Mouse (Mus musculus) lung, embryonic 16.5 days (tissue): ENCODE results near the gene Pdxdc1. TPM values are rescaled to one million over a fixed set of nuclear protein-coding genes. Genes with fewer than 3 reads are reported as not detected.
"Not testable (repeated sequence)": the region's sequence is repeated elsewhere in the genome, so short reads cannot be mapped to it uniquely, and the experiment has no call there.

Experiments
- ATAC-seq: fragments of 200-750 bp; cut with Nextera tagmentation; 2 replicates; pipeline ENCODE4 v1.8.0; 2017; ENCODE audit warnings: low read depth, mild to moderate bottlenecking, moderate library complexity
- H3K27ac ChIP-seq: fragments of 300-500 bp; sonication (generic); 2 replicates; pipeline ENCODE4 v1.5.1; 2014; ENCODE audit warnings: mild to moderate bottlenecking, control low read depth, low read length
- H3K27me3 ChIP-seq: fragments of 300-500 bp; sonication (generic); 2 replicates; pipeline ENCODE4 v1.6.1; 2014; ENCODE audit warnings: low read depth, low read length, mixed read lengths; ENCODE audit not compliant: control insufficient read depth, insufficient read depth
- H3K36me3 ChIP-seq: fragments of 300-500 bp; sonication (generic); 2 replicates; pipeline ENCODE4 v1.6.1; 2014; ENCODE audit warnings: low read length; ENCODE audit not compliant: control insufficient read depth, insufficient read depth
- H3K4me1 ChIP-seq: fragments of 300-500 bp; sonication (generic); replicated peaks from 2 replicates; pipeline ENCODE4 v1.6.1; 2014; ENCODE audit warnings: low read length, mixed read lengths; ENCODE audit not compliant: control insufficient read depth, insufficient read depth
- H3K4me2 ChIP-seq: fragments of 300-500 bp; sonication (generic); 2 replicates; pipeline ENCODE4 v1.6.1; 2014; ENCODE audit warnings: low read depth, low read length, control low read depth
- H3K4me3 ChIP-seq: fragments of 300-500 bp; sonication (generic); 2 replicates; pipeline ENCODE4 v1.5.1; 2014; ENCODE audit warnings: mild to moderate bottlenecking, low read length, control low read depth
- H3K9ac ChIP-seq: fragments of 300-500 bp; sonication (generic); 2 replicates; pipeline ENCODE4 v1.6.1; 2014; ENCODE audit warnings: low read length, control low read depth
- H3K9me3 ChIP-seq: fragments of 300-500 bp; sonication (generic); 2 replicates; pipeline ENCODE4 v1.6.1; 2016; ENCODE audit warnings: low read length; ENCODE audit not compliant: control insufficient read depth
- WGBS: fragments of 180-500 bp; shearing (Covaris S2); extraction: QIAGEN DNeasy Blood & Tissue Kit; methylation state at CpG from one replicate; pipeline ENCODE4 v1.1.7; 2014; 5-methylcytosine and 5-hydroxymethylcytosine counted together
- polyA plus RNA-seq: library from polyadenylated mRNA; unstranded; fragments of >200 nt; fragmentation: Nextera tagmentation; extraction: Ambion mirVana; gene quantifications from 2 replicates; pipeline ENCODE4 v1.2.1, GENCODE M21; 2015

Gene Pdxdc1
- polyA plus RNA-seq, 1 experiment from 2014 or later = 84.0 TPM

DNA sequence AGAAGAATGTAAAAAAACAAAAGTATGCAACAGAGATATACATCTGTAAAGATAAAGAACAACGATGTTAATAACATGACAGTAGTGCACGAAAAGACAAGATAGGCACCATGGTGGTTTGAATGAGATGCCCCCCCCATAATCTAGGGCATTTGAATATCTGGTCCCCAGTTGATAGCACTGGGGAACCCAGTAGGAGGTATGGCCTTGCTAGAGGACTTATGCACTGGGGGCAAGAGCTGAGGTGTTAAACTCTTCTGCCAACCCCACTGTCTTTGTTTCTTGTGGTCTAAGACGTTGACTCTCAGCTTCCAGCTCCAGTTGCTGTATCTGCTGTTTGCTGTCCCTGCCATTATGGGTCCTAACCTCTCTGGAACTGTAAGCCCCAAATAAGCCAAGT, 7.2 kb downstream of the Pdxdc1 start:
- H3K27me3 ChIP-seq = no peaks in the 10 kb centered on the region
- no peaks in the 10 kb centered on the region for H3K4me1 ChIP-seq
- no peak overlapping the region for H3K9ac ChIP-seq
- H3K4me3 ChIP-seq = no peak overlapping the region
- WGBS = 84% methylated on average over 3 of the region's 3 CpGs
- H3K36me3 ChIP-seq = no peaks in the 10 kb centered on the region
- no peak overlapping the region for H3K27ac ChIP-seq
- ATAC-seq = no peak
- H3K4me2 ChIP-seq = no peak overlapping the region
- H3K9me3 ChIP-seq = no peaks in the 10 kb centered on the region

DNA sequence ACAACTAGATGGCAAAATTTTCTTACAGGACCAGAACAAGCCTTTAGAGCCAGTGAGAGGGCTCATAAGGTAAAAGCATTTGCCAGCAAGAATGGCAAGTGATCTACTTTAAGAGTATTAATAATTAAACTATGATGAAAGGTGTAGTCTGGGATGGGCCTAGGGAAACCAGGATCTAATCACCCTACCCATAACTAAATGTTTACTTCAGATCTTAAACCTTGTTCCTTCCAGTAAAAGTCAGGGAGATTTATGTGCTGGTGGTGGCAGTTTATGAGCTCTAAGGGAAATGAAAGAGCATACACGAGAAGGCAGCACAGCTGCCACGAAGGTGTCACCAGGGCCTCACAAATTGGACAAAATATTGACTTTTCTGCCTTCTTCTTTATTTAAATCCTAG, 8.8 kb downstream of the Pdxdc1 start:
- no peak overlapping the region for H3K9ac ChIP-seq
- 49% methylated on average over 2 of the region's 2 CpGs for WGBS
- H3K27me3 ChIP-seq = no peaks in the 10 kb centered on the region
- H3K9me3 ChIP-seq = no peaks in the 10 kb centered on the region
- H3K4me2 ChIP-seq = no peak overlapping the region
- H3K4me1 ChIP-seq = no peaks in the 10 kb centered on the region
- ATAC-seq = no peak
- H3K36me3 ChIP-seq = no peaks in the 10 kb centered on the region
- H3K4me3 ChIP-seq = no peak overlapping the region
- no peak overlapping the region for H3K27ac ChIP-seq

DNA sequence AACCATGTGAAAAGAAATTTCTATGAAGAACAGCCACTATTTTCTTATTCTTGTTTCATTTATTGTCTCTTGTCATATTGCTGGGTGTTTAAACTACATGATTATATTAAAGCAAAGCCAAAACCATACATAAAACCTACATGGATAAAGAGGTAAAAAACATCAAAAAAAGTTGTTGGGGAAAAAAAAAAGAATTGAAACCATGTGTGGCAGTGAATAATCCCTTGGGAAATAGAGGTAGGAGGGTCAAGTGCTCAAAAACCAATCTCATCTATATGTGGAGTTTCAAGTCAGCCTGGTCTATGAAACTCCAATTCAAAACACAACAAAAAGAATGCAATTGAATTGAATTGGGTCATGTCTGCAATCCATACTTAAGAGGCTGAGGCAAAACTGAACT, 10.1 kb downstream of the Pdxdc1 start:
- Histone ChIP-seq H3K9me3 (no peaks in the 10 kb centered on the region), H3K4me2 (no peak overlapping the region), H3K27ac (no peak overlapping the region), H3K36me3 (no peaks in the 10 kb centered on the region), H3K4me1 (no peaks in the 10 kb centered on the region), H3K4me3 (no peak overlapping the region), H3K27me3 (no peaks in the 10 kb centered on the region), H3K9ac (no peak overlapping the region)
- ATAC-seq = no peak

DNA sequence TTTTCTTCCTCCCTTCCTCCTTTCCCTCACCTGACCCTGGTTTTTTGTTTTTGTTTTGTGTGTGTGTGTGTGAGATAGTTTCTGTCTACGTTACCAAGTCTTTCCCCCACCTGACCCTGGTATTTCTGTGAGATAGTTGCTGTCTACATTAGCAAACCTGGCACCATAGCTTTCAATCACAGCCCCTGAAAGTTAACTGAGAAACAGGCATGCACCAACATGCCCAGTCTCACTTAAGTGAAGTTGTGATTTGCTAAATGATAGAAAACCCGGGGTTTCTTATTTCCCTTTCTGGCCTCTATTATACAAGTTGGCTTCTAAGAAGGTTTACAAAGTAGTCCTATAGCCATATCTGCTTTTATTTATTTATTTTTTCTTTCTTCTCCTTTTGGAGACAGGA, 12.5 kb downstream of the Pdxdc1 start:
- no peaks in the 10 kb centered on the region for H3K9me3 ChIP-seq
- no peak overlapping the region for H3K4me3 ChIP-seq
- 80% methylated on average over 2 of the region's 2 CpGs for WGBS
- H3K27ac ChIP-seq = no peak overlapping the region
- H3K4me2 ChIP-seq = no peak overlapping the region
- H3K4me1 ChIP-seq = no peaks in the 10 kb centered on the region
- H3K27me3 ChIP-seq = no peaks in the 10 kb centered on the region
- no peak overlapping the region for H3K9ac ChIP-seq
- H3K36me3 ChIP-seq = no peaks in the 10 kb centered on the region
- no peak for ATAC-seq

DNA sequence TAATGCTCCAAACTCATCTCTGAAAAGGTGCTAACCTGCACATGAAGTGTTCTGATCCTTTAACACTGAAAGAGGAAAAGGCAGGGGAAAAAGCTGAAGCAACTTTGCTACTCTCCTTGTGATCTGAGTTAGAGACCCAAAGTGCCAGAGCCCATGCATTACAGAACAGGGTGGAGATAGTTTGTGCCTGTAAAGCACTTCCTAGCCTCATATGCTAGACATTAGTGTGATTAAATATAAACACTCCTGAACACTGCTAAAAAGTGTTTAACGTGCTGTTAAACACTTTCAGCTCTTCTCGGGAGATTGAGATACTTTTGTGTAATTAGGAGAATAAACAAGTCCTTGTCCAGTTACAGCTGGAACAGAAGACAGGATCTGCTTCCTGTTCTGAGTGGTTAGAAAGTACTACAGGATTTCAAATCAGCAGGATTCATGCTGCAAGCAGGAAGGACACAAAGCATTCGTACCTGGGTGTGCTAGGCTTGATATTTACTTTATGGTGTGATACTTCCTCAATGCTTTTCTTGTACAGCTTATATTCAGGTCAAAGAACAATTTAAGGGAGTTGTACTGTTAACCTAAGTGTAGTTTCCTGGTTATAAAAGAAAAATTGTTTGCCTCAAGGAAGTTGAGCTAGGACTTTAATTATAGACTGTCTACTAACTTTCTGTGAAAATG, 19.7 kb downstream of the Pdxdc1 start:
- no peak for ATAC-seq
- Histone ChIP-seq H3K4me1 (no peaks in the 10 kb centered on the region), H3K9me3 (no peaks in the 10 kb centered on the region), H3K9ac (no peak overlapping the region), H3K27me3 (no peaks in the 10 kb centered on the region), H3K4me2 (no peak overlapping the region), H3K36me3 (peaks cover 6% of the 10 kb centered on the region; the same call in 1 of the 2 replicates), H3K27ac (peak overlapping the region; percentile 44; the same call in 1 of the 2 replicates), H3K4me3 (no peak overlapping the region)
- 17% methylated on average over 3 of the region's 3 CpGs for WGBS

DNA sequence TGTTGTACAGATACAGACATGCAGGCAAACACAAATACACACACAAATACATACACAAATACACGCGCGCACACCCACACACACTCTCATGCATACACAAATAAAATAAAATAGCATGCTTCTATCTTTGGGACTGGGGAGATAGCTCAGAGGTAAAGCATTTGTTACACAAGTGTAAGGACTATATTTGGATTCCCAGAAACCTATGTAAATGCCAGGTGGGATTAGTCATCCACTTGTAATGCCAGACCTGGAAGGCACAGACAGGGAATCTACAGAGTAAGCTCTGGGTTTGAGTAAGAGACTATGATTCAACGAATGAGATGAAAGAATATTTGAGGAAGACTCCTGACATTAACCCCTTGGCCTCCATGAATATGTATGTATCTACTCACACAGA, 27.4 kb downstream of the Pdxdc1 start:
- 84% methylated on average over 4 of the region's 4 CpGs for WGBS
- H3K27ac ChIP-seq = no peak overlapping the region
- H3K4me1 ChIP-seq = no peaks in the 10 kb centered on the region
- no peak overlapping the region for H3K9ac ChIP-seq
- H3K36me3 ChIP-seq = peaks cover 21% of the 10 kb centered on the region; the same call in 1 of the 2 replicates
- no peak overlapping the region for H3K4me3 ChIP-seq
- ATAC-seq = no peak
- no peaks in the 10 kb centered on the region for H3K9me3 ChIP-seq
- H3K4me2 ChIP-seq = no peak overlapping the region
- H3K27me3 ChIP-seq = no peaks in the 10 kb centered on the region

DNA sequence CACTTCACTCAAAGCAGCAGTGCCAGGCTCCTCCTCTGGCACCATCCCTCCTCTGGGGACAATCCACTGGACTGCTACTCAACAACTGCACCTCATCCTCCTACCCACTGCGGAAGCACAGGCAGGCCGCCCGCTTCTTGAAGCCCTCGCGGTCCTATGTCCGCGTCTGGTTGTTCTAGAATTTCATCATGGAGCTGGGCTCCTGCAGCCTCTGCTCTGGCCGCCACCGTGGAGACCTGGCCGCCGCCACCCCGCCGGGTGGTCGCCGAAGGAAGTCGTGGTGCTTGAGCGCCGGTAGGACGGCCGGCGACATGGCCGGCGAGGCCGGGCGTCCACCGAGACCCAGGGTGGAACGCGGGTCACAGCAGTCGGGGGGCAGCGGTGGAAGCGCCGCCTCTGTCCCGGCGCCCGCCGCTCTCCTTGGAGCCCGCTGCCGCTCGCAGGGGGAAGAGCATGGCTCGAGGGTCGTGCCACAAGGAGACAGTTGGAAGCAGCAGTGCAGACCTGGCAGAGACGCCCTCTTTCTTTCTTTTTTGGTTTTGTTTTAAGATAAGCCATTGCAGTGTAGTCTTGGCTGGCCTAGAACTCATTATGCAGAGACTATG, 34.9 kb downstream of the Pdxdc1 start:
- H3K9me3 ChIP-seq = no peaks in the 10 kb centered on the region
- H3K9ac ChIP-seq = no peak overlapping the region
- 32% methylated on average over 39 of the region's 42 CpGs for WGBS
- H3K27ac ChIP-seq = no peak overlapping the region
- H3K27me3 ChIP-seq = no peaks in the 10 kb centered on the region
- H3K4me3 ChIP-seq = peak overlapping the region; percentile 5; the same call in 1 of the 2 replicates
- peak overlapping the region; percentile 17; the same call in 1 of the 2 replicates for H3K4me2 ChIP-seq
- ATAC-seq = no peak
- H3K4me1 ChIP-seq = no peaks in the 10 kb centered on the region; the same call in 1 of the 2 replicates
- H3K36me3 ChIP-seq = peaks cover 14% of the 10 kb centered on the region

DNA sequence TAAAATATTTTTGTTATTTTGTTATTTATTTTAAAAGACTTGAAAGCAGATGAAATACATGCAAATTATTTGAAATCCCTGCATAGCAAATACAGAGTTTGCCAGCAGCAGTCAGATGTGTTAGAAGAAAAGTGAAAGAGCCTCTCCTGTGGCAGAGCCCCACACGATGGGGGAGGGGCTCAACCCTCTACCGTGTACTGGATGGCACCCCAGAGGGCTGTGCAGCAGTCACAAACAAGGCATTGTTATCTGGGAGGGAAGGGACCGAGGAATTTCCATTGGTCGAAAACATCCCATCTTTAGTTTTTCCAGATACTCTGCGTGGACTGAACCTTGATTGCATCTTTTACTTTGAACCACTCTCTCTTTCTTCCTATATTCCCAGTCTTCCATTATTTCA, 35.5 kb downstream of the Pdxdc1 start:
- not testable (repeated sequence) for H3K27me3 ChIP-seq, H3K4me2 ChIP-seq, H3K4me1 ChIP-seq, H3K4me3 ChIP-seq, ATAC-seq, H3K9me3 ChIP-seq, H3K27ac ChIP-seq, H3K9ac ChIP-seq
- peaks cover 18% of the 10 kb centered on the region for H3K36me3 ChIP-seq
- WGBS = 51% methylated on average over 5 of the region's 5 CpGs

DNA sequence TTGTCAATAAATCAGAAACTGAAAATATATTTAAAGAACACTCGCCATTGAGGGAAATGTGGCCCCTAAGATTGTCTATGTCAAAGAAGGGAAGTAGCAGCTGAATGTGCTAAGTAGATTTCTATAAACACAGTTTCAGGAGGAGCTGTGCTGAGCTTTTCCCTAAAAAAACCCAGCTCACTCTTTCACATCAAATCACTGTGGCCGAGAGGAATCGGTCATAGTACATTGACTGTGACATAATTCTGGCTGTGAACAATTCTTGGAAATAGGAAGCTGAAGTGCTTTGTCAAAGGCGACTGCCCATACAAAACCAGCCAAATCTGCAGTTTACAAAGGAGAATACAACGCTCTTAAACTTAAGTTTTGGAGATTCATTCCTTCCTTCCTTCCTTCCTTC, 36.3 kb downstream of the Pdxdc1 start:
- Histone ChIP-seq H3K4me2 (no peak overlapping the region), H3K36me3 (peaks cover 18% of the 10 kb centered on the region), H3K4me1 (no peaks in the 10 kb centered on the region; the same call in 1 of the 2 replicates), H3K9ac (no peak overlapping the region), H3K27ac (no peak overlapping the region), H3K9me3 (no peaks in the 10 kb centered on the region), H3K27me3 (no peaks in the 10 kb centered on the region), H3K4me3 (no peak overlapping the region)
- no peak for ATAC-seq
- WGBS = 68% methylated on average over 5 of the region's 5 CpGs
